ENCODE assay signal across 8 mouse cellular contexts in the genomic region with DNA sequence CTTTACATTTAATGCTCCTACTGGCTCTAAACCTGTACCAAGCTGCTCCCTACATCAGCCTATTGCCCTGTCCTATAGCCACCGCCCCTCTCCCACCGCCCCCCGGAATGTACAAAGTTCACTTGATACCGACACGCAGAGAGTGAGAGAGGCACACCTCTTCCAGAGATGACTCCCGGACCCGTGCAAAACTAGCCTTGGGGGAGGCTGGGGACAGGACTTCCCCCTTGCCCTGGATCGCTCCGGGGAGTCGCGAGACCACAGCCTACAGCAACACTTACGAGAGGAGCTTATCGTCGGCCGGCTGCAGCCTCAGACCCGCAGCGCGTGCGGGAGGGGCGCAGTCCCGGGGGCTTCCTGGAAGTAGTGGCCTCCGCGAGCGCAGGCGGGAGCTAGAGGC. TPM values are rescaled to one million over a fixed set of nuclear protein-coding genes. Genes with fewer than 3 reads are reported as not detected.
DNase-seq lines count a peak whose midpoint lies in the region; TF ChIP-seq lines count a peak whose summit lies in the region.

No protein-coding gene starts in this region.

- 0 out of 2 replicates have a peak, but pooled peaks cover 4% of the 10 kb centered on the region for H3K4me1 ChIP-seq in embryonic fibroblast, embryonic 13.5 days (ENCODE audit: control insufficient read depth, insufficient read depth, low read length)

- H3K4me2 ChIP-seq in myocyte (ENCODE audit: low read depth) = peak overlapping the region; percentile 74

- H3K27ac ChIP-seq in embryonic fibroblast, embryonic 13.5 days (ENCODE audit: insufficient read depth, low read length) = peak overlapping the region; percentile 59

- no peak for TF ChIP-seq CTCF in embryonic fibroblast, embryonic 13.5 days (IDR thresholded peaks at IDR 0.05; ENCODE audit: borderline replicate concordance, insufficient read depth, low read length)

- TF ChIP-seq POLR2A in embryonic fibroblast, embryonic 13.5 days (IDR thresholded peaks at IDR 0.05; ENCODE audit: low read depth, low read length) = no peak
- TF ChIP-seq POLR2A in myocyte (IDR thresholded peaks at IDR 0.05; ENCODE audit: insufficient read length, low read depth) = no peak

- no peaks in the 10 kb centered on the region for H3K27me3 ChIP-seq in myocyte (ENCODE audit: control insufficient read depth, insufficient read depth, insufficient read length)

- peak; percentile 63 for DNase-seq in cerebellum, adult 9-10 months
- no peak for DNase-seq in cerebellum, adult 11-12 months
- peak; percentile 73 for DNase-seq in 416B (ENCODE audit: low read depth)
- peak; percentile 48 for DNase-seq in kidney, postnatal 14 days
- DNase-seq in adrenal gland, adult 2 months = no peak
- DNase-seq in frontal cortex, postnatal 10 days (ENCODE audit: low spot score in 2 of 2) = no peak

- no peaks in the 10 kb centered on the region for H3K79me2 ChIP-seq in myocyte (ENCODE audit: control insufficient read depth, insufficient read depth)

- peak overlapping the region; percentile 79 for H3K4me3 ChIP-seq in embryonic fibroblast, embryonic 13.5 days (ENCODE audit: insufficient read depth, low read length)
- peak overlapping the region; percentile 50 for H3K4me3 ChIP-seq in myocyte

- no peaks in the 10 kb centered on the region for H3K36me3 ChIP-seq in myocyte (ENCODE audit: control insufficient read depth, insufficient read depth)

- peak overlapping the region; percentile 73 for H3ac ChIP-seq in myocyte (ENCODE audit: control insufficient read depth, insufficient read length)

TF ChIP-seq in myocyte, 11 proteins besides CTCF, POLR2A, EP300 and RAD21:
- TF ChIP-seq POLR2AphosphoS2 (IDR thresholded peaks at IDR 0.05; ENCODE audit: insufficient read length, low read depth) = no peak
- TF ChIP-seq CEBPB (IDR thresholded peaks at IDR 0.05; ENCODE audit: insufficient read depth, poor library complexity, severe bottlenecking) = no peak
- no peak for TF ChIP-seq SRF (IDR thresholded peaks at IDR 0.05; ENCODE audit: control insufficient read depth, insufficient read length, low read depth)
- TF ChIP-seq MAX (IDR thresholded peaks at IDR 0.05; ENCODE audit: low read depth) = no peak
- TF ChIP-seq USF1 (IDR thresholded peaks at IDR 0.05; ENCODE audit: low read depth) = no peak
- no peak for TF ChIP-seq TCF12 (IDR thresholded peaks at IDR 0.05; ENCODE audit: insufficient read depth, poor library complexity, severe bottlenecking)
- no peak for TF ChIP-seq E2F4 (IDR thresholded peaks at IDR 0.05; ENCODE audit: insufficient read depth)
- no peak for TF ChIP-seq REST (IDR thresholded peaks at IDR 0.05; ENCODE audit: insufficient read depth, insufficient read length)
- no peak for TF ChIP-seq MYOG (IDR thresholded peaks at IDR 0.05; ENCODE audit: control insufficient read depth in 1 of 3, insufficient read depth in 1 of 3, insufficient read length in 2 of 3, low read depth in 2 of 3)
- no peak for TF ChIP-seq MYOD1 (IDR thresholded peaks at IDR 0.05; ENCODE audit: control insufficient read depth in 1 of 3, insufficient read length in 2 of 3, low read depth in 2 of 3)
- no peak for TF ChIP-seq TCF3 (IDR thresholded peaks at IDR 0.05; ENCODE audit: insufficient read length, low read depth)

RNA-seq across cellular contexts. Expression of a gene that starts 0.5 kb away (rescaled TPM):
- polyA plus RNA-seq in embryonic fibroblast, embryonic 13.5 days (2011; ENCODE audit: insufficient read length, low read depth, missing spikeins) = 25.5 and 27.9 TPM in 2 replicates
- polyA plus RNA-seq in myocyte (2012; fragmentation: generic; extraction: Trizol) = 4.8 TPM
- 10 to 100 TPM; 13.5 to 23.5 TPM for total RNA-seq in adrenal gland, adult 2 months (2021)
- 19.3 and 19.6 TPM in 2 replicates for polyA plus RNA-seq in adrenal gland, adult 2 months (2012; rRNA removed)

RNA-seq across cellular contexts. Expression of a gene that starts 3.1 kb away (rescaled TPM):
- 10.2 and 12.4 TPM in 2 replicates for polyA plus RNA-seq in embryonic fibroblast, embryonic 13.5 days (2011; ENCODE audit: insufficient read length, low read depth, missing spikeins)
- 14.2 TPM for polyA plus RNA-seq in myocyte (2012; fragmentation: generic; extraction: Trizol)
- total RNA-seq in adrenal gland, adult 2 months (2021) = 10 to 100 TPM; 16.9 to 18.8 TPM
- polyA plus RNA-seq in adrenal gland, adult 2 months (2012; rRNA removed) = 42.9 and 46.4 TPM in 2 replicates

RNA-seq across cellular contexts. Expression of a gene that starts 22.3 kb away (rescaled TPM):
- 0.44 and 0.65 TPM in 2 replicates for polyA plus RNA-seq in embryonic fibroblast, embryonic 13.5 days (2011; ENCODE audit: insufficient read length, low read depth, missing spikeins)
- polyA plus RNA-seq in myocyte (2012; fragmentation: generic; extraction: Trizol) = 1.2 TPM
- total RNA-seq in adrenal gland, adult 2 months (2021) = 1 to 10 TPM in 1 of 2 experiments, under 1 TPM in 1; 0.52 to 1.1 TPM
- 1.5 and 1.6 TPM in 2 replicates for polyA plus RNA-seq in adrenal gland, adult 2 months (2012; rRNA removed)

RNA-seq across cellular contexts. Expression of a gene that starts 52.8 kb away (rescaled TPM):
- 79.6 and 95.0 TPM in 2 replicates for polyA plus RNA-seq in embryonic fibroblast, embryonic 13.5 days (2011; ENCODE audit: insufficient read length, low read depth, missing spikeins)
- polyA plus RNA-seq in myocyte (2012; fragmentation: generic; extraction: Trizol) = 23.8 TPM
- 10 to 100 TPM; 48.6 to 95.9 TPM for total RNA-seq in adrenal gland, adult 2 months (2021)
- polyA plus RNA-seq in adrenal gland, adult 2 months (2012; rRNA removed) = 185 and 217 TPM in 2 replicates

Comparison
In these comparisons a context has a peak if more than half of its experiments do, and no peak if none do; other contexts are left out.
1. DNase-seq: peak in cerebellum, adult 9-10 months (single experiment), 416B (single experiment) and kidney, postnatal 14 days (single experiment); none in cerebellum, adult 11-12 months (single experiment), adrenal gland, adult 2 months (single experiment) and frontal cortex, postnatal 10 days (0 of 2).